Mouse (Mus musculus) midbrain, embryonic 14.5 days (tissue): ENCODE data around the gene Hist1h2bb. TPM values are rescaled to one million over a fixed set of nuclear protein-coding genes. Genes with fewer than 3 reads are reported as not detected.
"Not testable (repeated sequence)": the region's sequence is repeated elsewhere in the genome, so short reads cannot be mapped to it uniquely, and the experiment has no call there.

Source experiments
- ATAC-seq: fragments of 200-750 bp; cut with Nextera tagmentation; 2 replicates; pipeline ENCODE4 v1.8.0; 2017; ENCODE audit warnings: moderate number of reproducible peaks, moderate library complexity; ENCODE audit not compliant: low FRiP score, low TSS enrichment
- DNase-seq: peaks from one replicate; pipeline ENCODE4 v3.0.0-alpha.2; 2015
- H3K27ac ChIP-seq: fragments of 300-500 bp; sonication (generic); replicated peaks from 2 replicates; pipeline ENCODE4 v1.5.1; 2014; ENCODE audit warnings: mild to moderate bottlenecking, low read depth, low read length, moderate library complexity
- H3K27me3 ChIP-seq: fragments of 300-500 bp; sonication (generic); 2 replicates; pipeline ENCODE4 v1.6.1; 2014; ENCODE audit warnings: low read length, control low read depth, mixed read lengths; ENCODE audit not compliant: control insufficient read depth, insufficient read depth
- H3K36me3 ChIP-seq: fragments of 300-500 bp; sonication (generic); 2 replicates; pipeline ENCODE4 v1.6.1; 2014; ENCODE audit warnings: low read length, control low read depth; ENCODE audit not compliant: control insufficient read depth, insufficient read depth
- H3K4me1 ChIP-seq: fragments of 300-500 bp; sonication (generic); 2 replicates; pipeline ENCODE4 v1.6.1; 2014; ENCODE audit warnings: mild to moderate bottlenecking, antibody characterized with exemption, low read length, control low read depth; ENCODE audit not compliant: control insufficient read depth, insufficient read depth
- H3K4me2 ChIP-seq: fragments of 300-500 bp; sonication (generic); 2 replicates; pipeline ENCODE4 v1.6.1; 2014; ENCODE audit warnings: mild to moderate bottlenecking, low read length, moderate library complexity
- H3K4me3 ChIP-seq: fragments of 300-500 bp; sonication (generic); replicated peaks from 2 replicates; pipeline ENCODE4 v1.5.1; 2014; ENCODE audit warnings: low read depth, low read length
- H3K9ac ChIP-seq: fragments of 300-500 bp; sonication (generic); replicated peaks from 2 replicates; pipeline ENCODE4 v1.6.1; 2014; ENCODE audit warnings: mild to moderate bottlenecking, low read length, moderate library complexity
- H3K9me3 ChIP-seq: fragments of 300-500 bp; sonication (generic); 2 replicates; pipeline ENCODE4 v1.6.1; 2016; ENCODE audit warnings: low read length, control low read depth, mixed read lengths; ENCODE audit not compliant: control insufficient read depth
- WGBS: fragments of 180-500 bp; shearing (Covaris S2); extraction: QIAGEN DNeasy Blood & Tissue Kit; methylation state at CpG from one replicate; pipeline ENCODE4 v1.1.7; 2014; 5-methylcytosine and 5-hydroxymethylcytosine counted together
- polyA plus RNA-seq: library from polyadenylated mRNA; unstranded; fragments of >200 nt; fragmentation: Nextera tagmentation; extraction: Ambion mirVana; gene quantifications from 2 replicates; pipeline ENCODE4 v1.2.1, GENCODE M21; 2014

The Hist1h2bb gene
- polyA plus RNA-seq, 1 experiment from 2014 or later: 0.51 TPM

- H3K9me3 ChIP-seq, H3K27me3 ChIP-seq, ATAC-seq, H3K4me1 ChIP-seq, H3K4me3 ChIP-seq, H3K36me3 ChIP-seq, H3K9ac ChIP-seq, DNase-seq, H3K27ac ChIP-seq, H3K4me2 ChIP-seq: not testable (repeated sequence)
- WGBS: 25% methylated on average over 2 of the region's 2 CpGs
Observed at GRCm38 (mm10) chr13:23717593-23718245, 28.8 kb upstream of the Hist1h2bb start.

- Histone ChIP-seq H3K36me3 (no peaks in the 10 kb centered on the region), H3K9ac (no peak overlapping the region), H3K27ac (no peak overlapping the region), H3K27me3 (no peaks in the 10 kb centered on the region), H3K4me3 (no peak overlapping the region), H3K4me2 (no peak overlapping the region), H3K4me1 (no peaks in the 10 kb centered on the region), H3K9me3 (no peaks in the 10 kb centered on the region)
- WGBS: 79% methylated on average over 4 of the region's 4 CpGs
- DNase-seq (no peak), ATAC-seq (no peak)
Observed at GRCm38 (mm10) chr13:23724239-23724638, 22.3 kb upstream of the Hist1h2bb start.

DNA sequence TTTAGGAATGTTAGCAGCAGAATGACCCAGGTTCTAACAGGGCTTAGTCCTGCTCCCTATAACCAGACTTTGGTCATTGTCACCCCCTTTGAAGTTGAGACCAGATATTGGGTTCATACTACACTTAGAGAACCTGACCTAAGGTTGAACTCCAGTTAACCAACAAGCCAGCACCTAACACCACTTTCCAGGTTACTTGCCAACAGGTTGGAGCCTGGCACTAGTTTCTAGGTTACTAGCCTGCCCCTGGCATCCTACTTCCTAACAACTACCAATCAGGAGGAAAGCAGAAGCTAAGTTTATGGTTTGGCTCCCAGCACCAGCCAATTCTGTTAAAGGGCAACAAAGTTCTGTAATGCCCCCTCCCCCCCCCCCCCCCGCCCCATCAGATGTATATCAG is 21.3 kb upstream of the Hist1h2bb start:
- Histone ChIP-seq H3K9ac (no peak overlapping the region), H3K4me3 (no peak overlapping the region), H3K4me2 (no peak overlapping the region), H3K36me3 (no peaks in the 10 kb centered on the region), H3K27ac (no peak overlapping the region), H3K4me1 (no peaks in the 10 kb centered on the region), H3K27me3 (no peaks in the 10 kb centered on the region), H3K9me3 (no peaks in the 10 kb centered on the region)
- WGBS: 33% methylated on average over 1 of the region's 1 CpGs
- ATAC-seq (no peak), DNase-seq (no peak)

DNA sequence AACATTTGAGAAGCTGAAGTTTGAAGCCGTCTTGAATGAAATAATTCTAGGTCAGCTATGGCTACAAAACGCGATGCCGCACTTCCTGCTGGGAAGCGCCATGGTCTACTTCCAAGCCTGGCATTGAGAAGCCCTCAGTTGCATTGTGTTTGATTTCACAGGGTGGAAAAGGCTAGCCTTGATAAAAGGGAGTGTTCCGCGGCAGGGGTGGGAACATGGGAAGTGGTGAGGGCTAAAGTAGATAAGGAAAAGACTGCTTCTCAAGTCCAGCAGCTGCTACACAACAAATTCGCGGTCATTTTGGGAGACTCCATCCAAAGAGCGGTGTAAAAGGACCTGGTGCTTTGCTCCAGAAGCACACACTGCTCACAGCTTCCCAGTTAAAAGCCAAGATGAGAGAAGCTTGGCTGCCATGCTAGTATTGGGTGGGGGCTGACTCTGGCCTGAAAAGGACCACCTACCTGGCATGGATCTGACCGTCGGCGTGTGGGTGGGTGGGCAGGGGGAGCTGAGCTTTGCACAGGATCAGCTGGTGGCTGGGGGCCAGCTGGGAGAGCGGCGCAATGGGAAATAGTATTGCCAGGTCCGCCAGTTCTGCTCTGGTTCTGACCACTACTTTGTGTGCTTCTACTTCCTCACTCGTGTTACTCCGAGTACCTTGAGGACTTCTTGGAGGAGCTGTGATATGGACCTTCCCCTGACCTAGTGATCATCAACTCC is 17.9 kb upstream of the Hist1h2bb start:
- Histone ChIP-seq H3K4me1 (no peaks in the 10 kb centered on the region), H3K27me3 (no peaks in the 10 kb centered on the region), H3K27ac (no peak overlapping the region), H3K4me2 (no peak overlapping the region), H3K36me3 (no peaks in the 10 kb centered on the region), H3K9ac (no peak overlapping the region), H3K9me3 (no peaks in the 10 kb centered on the region), H3K4me3 (no peak overlapping the region)
- 86% methylated on average over 18 of the region's 18 CpGs for WGBS
- ATAC-seq: no peak
- no peak for DNase-seq

- H3K4me1 ChIP-seq: no peaks in the 10 kb centered on the region
- DNase-seq: no peak
- no peak for ATAC-seq
- no peaks in the 10 kb centered on the region for H3K9me3 ChIP-seq
- H3K4me2 ChIP-seq: no peak overlapping the region
- no peak overlapping the region for H3K27ac ChIP-seq
- H3K27me3 ChIP-seq: no peaks in the 10 kb centered on the region
- 96% methylated on average over 9 of the region's 9 CpGs for WGBS
- H3K36me3 ChIP-seq: no peaks in the 10 kb centered on the region
- H3K9ac ChIP-seq: no peak overlapping the region
- no peak overlapping the region for H3K4me3 ChIP-seq
Observed at GRCm38 (mm10) chr13:23729192-23729525, 17.4 kb upstream of the Hist1h2bb start.

- Histone ChIP-seq H3K27ac (no peak overlapping the region), H3K27me3 (no peaks in the 10 kb centered on the region), H3K4me1 (no peaks in the 10 kb centered on the region), H3K4me2 (no peak overlapping the region), H3K36me3 (no peaks in the 10 kb centered on the region), H3K9me3 (no peaks in the 10 kb centered on the region), H3K4me3 (no peak overlapping the region), H3K9ac (no peak overlapping the region)
- ATAC-seq: no peak
- 94% methylated on average over 5 of the region's 5 CpGs for WGBS
- no peak for DNase-seq
Observed at GRCm38 (mm10) chr13:23729706-23730105, 16.8 kb upstream of the Hist1h2bb start.

- H3K9me3 ChIP-seq: no peaks in the 10 kb centered on the region
- no peak overlapping the region for H3K9ac ChIP-seq
- H3K36me3 ChIP-seq: no peaks in the 10 kb centered on the region
- DNase-seq (no peak), ATAC-seq (no peak)
- no peak overlapping the region for H3K27ac ChIP-seq
- no peaks in the 10 kb centered on the region for H3K4me1 ChIP-seq
- no peak overlapping the region for H3K4me2 ChIP-seq
- WGBS: 63% methylated on average over 8 of the region's 8 CpGs
- no peak overlapping the region for H3K4me3 ChIP-seq
- H3K27me3 ChIP-seq: no peaks in the 10 kb centered on the region
Observed at GRCm38 (mm10) chr13:23730479-23730878, 16.1 kb upstream of the Hist1h2bb start.

GRCm38 (mm10) chr13:23732156-23732804 is 14.3 kb upstream of the Hist1h2bb start:
- Histone ChIP-seq H3K27me3 (no peaks in the 10 kb centered on the region), H3K4me2 (no peak overlapping the region), H3K4me3 (no peak overlapping the region), H3K27ac (no peak overlapping the region), H3K4me1 (no peaks in the 10 kb centered on the region), H3K36me3 (no peaks in the 10 kb centered on the region), H3K9me3 (no peaks in the 10 kb centered on the region), H3K9ac (no peak overlapping the region)
- DNase-seq (peak; percentile 78), ATAC-seq (no peak)
- WGBS: 25% methylated on average over 8 of the region's 8 CpGs

GRCm38 (mm10) chr13:23737091-23737490 is 9.4 kb upstream of the Hist1h2bb start:
- Histone ChIP-seq H3K9ac (no peak overlapping the region), H3K36me3 (no peaks in the 10 kb centered on the region), H3K27ac (no peak overlapping the region), H3K4me1 (peaks cover 19% of the 10 kb centered on the region), H3K4me2 (no peak overlapping the region), H3K27me3 (no peaks in the 10 kb centered on the region), H3K4me3 (no peak overlapping the region), H3K9me3 (no peaks in the 10 kb centered on the region)
- DNase-seq (no peak), ATAC-seq (no peak)
- WGBS: 67% methylated on average over 5 of the region's 5 CpGs
